Mouse (Mus musculus) liver, adult 2 months (tissue): ENCODE measurements around the gene Ankrd44.

ENCODE experiments used
- CTCF ChIP-seq: fragments of 200-500 bp; IDR thresholded peaks from 2 replicates; pipeline ENCODE4 v1.5.1; 2011; ENCODE audit warnings: low read depth, low read length, control low read depth
- POLR2A ChIP-seq: fragments of 200-500 bp; IDR thresholded peaks from 2 replicates; pipeline ENCODE4 v1.6.1; 2011; ENCODE audit warnings: low read length, control low read depth; ENCODE audit not compliant: insufficient read depth; ENCODE audit errors: extremely low read depth

GRCm38 (mm10) chr1:54864928-54865652 lies 61.1 kb downstream of the Ankrd44 start:
- no peak for TF ChIP-seq CTCF
- TF ChIP-seq POLR2A, result no peak
